Mouse (Mus musculus) megakaryocyte progenitor cell, adult 5-6 weeks (primary cell): Measurements from ENCODE around the gene Cbfb. TPM values are rescaled to one million over a fixed set of nuclear protein-coding genes. Genes with fewer than 3 reads are reported as not detected.
A peak's percentile ranks its signal among the peaks of the same experiment; 100 is the strongest.

ENCODE experiments used
- ATAC-seq: replicated peaks from 2 replicates; pipeline ENCODE4 v1.8.0; 2016; ENCODE audit warnings: mild to moderate bottlenecking, moderate TSS enrichment, inconsistent platforms; ENCODE audit not compliant: poor library complexity
- total RNA-seq, 2 experiments: library from RNA; stranded (forward) in 1 of 2; stranded (reverse) in 1 of 2; fragments of 157-497, 149-512 nt in 1 of 2; fragments of 200-1000 nt in 1 of 2; gene quantifications; 2 replicates each; pipeline versions ENCODE4 v1.2.3 to v1.2.4; 2015 to 2017

The Cbfb gene
- total RNA-seq, 2 experiments from 2014 or later, result 152 to 157 TPM

DNA sequence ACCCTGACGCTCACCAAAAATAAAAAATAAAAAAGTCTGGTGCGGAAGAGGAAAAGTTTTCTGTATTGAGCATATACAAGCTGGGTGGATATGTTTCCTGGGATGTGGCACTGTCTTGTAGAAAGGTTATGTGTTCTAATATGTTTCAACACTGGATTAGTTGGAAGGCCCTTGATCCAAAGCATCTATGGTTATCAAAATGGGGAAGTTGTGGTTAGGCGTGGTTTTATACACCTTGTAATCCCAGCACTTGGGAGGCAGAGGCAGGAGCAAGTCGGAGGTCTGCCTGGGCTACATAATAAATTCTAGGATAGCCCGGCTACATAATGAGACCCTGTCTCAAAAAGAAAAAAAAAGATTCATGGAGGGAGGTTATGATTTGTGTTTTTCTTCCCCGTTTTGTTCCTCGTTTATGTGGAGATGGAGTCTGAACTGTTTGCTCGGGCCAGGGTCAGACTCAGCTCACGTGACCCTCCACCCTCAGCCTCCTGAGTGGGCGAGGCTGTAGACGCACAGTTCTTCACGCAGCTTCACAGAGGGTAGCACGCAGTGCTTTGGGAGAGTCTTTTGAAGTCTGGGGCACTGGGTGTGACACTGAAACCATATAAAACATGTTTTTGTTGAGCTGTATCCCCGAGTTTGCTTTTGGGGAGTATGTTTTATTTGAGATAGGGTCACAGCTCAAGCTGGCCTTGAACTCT, 67.1 kb downstream of the Cbfb start:
- ATAC-seq, result peak; percentile 54

DNA sequence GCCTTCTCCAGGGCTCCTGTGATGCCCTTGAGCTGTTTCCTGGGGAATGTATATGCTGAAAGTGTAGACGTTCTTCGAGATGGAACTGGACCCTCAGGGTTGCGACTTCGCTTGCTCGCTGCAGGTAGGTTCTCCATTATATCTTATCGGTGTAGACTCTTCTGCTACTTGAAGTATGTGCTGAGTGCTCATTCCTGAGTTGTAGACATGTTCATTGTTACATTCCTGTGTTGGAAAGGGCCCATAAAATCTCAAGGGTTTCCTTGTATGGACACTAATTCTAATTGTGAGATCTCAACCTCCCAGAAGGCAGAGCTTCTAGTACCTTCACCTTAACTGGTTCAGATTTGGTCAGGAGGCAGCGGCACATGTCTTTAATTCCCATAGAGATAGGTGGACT, 70.5 kb downstream of the Cbfb start:
- no peak for ATAC-seq

- ATAC-seq, result no peak
These were observed 81.5 kb downstream of the Cbfb start for GRCm38 (mm10) chr8:105251954-105252353.

DNA sequence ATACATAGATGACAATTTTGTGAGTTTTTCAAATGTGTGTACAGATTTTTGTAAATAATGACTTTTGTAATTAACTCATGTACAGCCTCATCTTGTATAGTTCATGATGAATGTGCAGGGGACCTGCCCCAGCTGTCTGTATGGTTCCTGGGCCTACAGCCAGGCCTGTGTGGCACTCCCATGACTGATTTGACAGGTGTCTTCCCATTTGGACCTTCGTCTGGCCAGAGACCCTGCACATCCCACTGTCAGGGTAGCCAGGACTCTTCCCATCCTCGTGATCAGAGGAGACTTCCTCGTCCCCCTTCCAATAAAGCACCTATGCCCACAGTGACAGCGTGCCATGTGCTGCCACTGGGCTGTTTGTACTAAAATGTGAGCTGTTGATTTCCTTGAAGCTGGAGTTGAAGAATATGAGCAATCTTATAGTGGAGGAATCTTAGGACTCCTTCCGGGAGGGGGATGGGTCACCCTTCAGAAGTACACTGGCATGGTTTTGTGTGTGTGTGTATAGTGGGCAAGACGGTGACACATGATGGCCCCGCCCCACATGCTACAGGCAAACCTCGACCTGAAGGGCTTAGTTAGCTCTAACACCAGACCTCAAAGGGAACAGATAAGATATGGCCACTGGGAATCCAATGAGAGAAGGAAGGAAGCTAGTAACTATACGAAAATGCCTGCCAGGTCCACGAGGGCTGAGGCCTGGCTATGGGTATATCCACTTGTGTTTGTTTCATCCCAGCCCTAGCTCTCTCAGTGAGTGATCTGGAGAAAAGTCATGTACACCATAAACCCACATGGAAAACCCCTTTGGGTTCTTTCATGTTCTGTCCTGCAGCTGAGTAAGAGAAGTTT, 82.4 kb downstream of the Cbfb start:
- no peak for ATAC-seq

DNA sequence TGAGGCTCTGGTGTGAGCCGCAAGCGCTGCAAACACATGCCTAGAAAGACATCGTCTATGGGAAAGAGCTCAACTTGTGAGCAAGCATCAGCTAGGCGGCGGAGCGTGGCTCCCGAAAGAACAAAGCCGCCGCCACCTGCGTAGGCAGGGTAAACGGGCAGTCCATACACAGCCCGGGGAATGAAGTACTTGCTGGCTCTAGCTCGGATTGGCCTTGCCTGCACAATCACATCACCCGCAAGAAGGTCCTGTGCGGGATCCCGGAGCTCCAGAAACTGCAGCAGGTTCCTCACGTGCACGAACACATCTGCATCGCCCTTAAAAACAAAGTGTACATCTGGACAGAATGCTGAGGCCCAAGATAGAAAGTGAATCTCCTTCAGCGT, 83.3 kb downstream of the Cbfb start:
- ATAC-seq, result no peak

- peak; percentile 88 for ATAC-seq
These were observed 83.9 kb downstream of the Cbfb start for GRCm38 (mm10) chr8:105254152-105254965.

GRCm38 (mm10) chr8:105254966-105255350, 84.5 kb downstream of the Cbfb start, which contains the start of gene B3gnt9:
TSS of gene B3gnt9 (minus strand) at chr8:105255153.
- peak; percentile 51 for ATAC-seq

- ATAC-seq, result no peak
These were observed 87.0 kb downstream of the Cbfb start for GRCm38 (mm10) chr8:105257318-105258114.

GRCm38 (mm10) chr8:105258911-105259720, 88.6 kb downstream of the Cbfb start:
- ATAC-seq, result no peak; the same call in 1 of the 2 replicates

- ATAC-seq, result peak; percentile 61
These were observed 89.3 kb downstream of the Cbfb start for GRCm38 (mm10) chr8:105259721-105260320.

DNA sequence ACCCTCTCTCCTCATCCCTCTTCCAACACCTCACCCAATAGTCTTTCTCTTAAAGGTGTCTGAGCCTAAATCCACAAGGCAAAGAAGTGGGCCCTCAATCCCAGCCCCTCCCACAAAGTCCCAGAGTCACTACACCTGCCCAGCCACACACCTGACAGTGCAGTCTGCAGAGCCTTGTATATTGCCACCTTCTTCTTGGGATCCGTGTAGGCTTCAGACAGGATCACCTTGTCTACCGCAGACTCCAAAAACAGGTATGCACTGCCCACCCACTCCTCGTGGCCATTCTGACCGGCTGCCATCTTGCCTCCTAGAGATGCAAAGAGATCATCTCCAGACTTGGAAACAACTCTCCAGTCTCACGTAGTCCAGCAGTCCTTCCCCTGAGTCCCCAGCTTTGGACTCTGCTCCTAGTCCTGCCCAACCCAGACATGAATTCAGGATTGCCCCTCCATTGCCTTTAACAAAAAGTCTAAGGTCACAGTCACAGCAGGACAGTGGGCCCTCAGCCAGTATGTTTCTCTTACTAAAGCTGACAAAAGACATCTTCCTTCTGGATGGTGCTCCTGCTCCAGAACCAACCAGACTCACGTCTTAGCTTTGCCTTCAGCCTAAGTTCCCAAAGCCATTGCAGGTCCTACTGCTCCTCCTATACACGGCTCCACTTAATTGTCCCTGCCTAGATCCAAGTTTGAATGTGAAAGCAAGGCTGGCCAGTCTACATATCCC, 90.1 kb downstream of the Cbfb start:
- ATAC-seq, result no peak

DNA sequence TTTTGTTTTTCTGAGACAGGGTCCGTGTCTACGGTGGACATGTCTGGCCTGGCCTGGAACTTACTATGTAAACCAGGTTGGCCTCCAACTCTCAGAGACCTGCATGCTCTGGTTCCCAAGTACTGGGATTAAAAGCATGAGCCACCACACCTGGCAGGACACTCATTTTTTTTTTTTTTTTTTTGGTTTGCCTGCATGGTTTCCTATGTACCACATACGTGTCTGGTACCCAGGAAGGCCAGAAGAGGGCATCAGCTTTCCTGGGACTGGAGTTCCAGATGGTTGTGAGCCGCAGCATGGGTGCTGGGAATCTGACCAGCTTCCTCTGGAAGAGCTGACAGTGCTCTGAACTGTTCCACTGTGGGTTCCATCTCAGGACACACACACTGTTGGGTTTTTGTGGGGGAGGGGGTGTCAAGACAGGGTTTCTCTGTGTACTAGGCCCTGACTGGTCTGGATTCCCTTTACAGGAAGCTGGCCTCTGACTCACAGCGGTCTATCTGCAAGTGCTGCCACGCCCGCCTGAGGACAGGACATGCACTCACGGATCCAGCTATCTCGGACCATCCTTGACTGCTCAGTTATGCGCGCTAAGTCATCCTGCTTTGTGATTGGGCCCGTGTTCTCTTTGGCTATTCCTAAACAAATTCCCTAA, 91.0 kb downstream of the Cbfb start:
- no peak for ATAC-seq

DNA sequence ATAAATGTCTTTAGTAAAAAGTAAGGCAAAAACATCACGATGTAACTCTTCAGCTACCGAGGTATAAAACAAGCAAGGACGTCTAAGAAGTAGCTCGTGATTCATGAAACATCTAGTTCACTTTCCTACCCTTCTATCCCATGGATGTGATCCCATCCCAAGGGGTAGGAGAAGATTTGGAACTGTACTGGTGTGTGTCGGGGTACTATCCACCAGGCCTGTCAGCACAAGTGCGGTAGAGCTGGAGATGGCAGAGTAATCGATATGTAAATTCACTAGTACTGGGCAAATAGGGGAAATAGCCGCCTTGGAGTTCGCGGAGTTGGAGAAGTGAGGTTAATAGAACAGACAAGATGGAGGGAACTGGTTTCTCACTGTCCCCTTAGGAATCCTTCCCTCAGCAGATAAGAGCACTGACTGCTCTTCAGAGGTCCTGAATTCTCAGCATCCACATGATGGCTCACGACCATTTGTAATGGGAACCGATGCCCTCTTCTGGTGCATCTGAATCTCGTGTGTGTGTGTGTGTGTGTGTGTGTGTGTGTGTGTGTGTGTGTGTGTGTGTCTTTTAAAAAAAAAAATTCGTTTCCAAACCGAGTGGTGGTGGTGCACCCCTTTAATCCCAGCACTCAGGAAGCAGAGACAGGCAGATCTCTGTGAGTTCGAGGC, 92.9 kb downstream of the Cbfb start:
- ATAC-seq, result no peak

GRCm38 (mm10) chr8:105264024-105264982, 93.8 kb downstream of the Cbfb start, which contains the start of the genes Tradd and Fbxl8:
TSS of gene Tradd (minus strand) at chr8:105264609.
TSS of gene Fbxl8 (plus strand) at chr8:105264648.
- ATAC-seq, result peak; percentile 68

GRCm38 (mm10) chr8:105265128-105265527, 94.7 kb downstream of the Cbfb start:
- peak; percentile 61 for ATAC-seq

GRCm38 (mm10) chr8:105266775-105267174, 96.3 kb downstream of the Cbfb start:
- no peak for ATAC-seq
